ENCODE assay signal across 9 mouse cellular contexts in genomic region chr6:100502961-100503782, GRCm38 (mm10).
DNase-seq lines count a peak whose midpoint lies in the region; ATAC-seq and TF ChIP-seq lines count a peak whose summit lies in the region.
"Had no signal": no experiment of that assay in that cellular context is flagged by ENCODE, and none has a peak within 500 bp of the region (broad histone marks: within the 10 kb centered on the region; RNA-seq: fewer than 3 reads in every experiment).

No protein-coding gene starts in this region.

- no peaks in the 10 kb centered on the region for H3K9me3 ChIP-seq in heart, embryonic 10.5 days
- H3K9me3 ChIP-seq in limb, embryonic 11.5 days (ENCODE audit: control insufficient read depth, low read length): no peaks in the 10 kb centered on the region
- H3K9me3 ChIP-seq in stomach, embryonic 16.5 days (replicated peaks; ENCODE audit: control insufficient read depth, low read length): no peaks in the 10 kb centered on the region
- H3K9me3 ChIP-seq: liver, embryonic 15.5 days had no signal

- H3K4me2 ChIP-seq in limb, embryonic 11.5 days (ENCODE audit: low read depth, severe bottlenecking): no peak overlapping the region
- H3K4me2 ChIP-seq in stomach, embryonic 16.5 days (ENCODE audit: low read depth, low read length): no peak overlapping the region
- H3K4me2 ChIP-seq: liver, embryonic 15.5 days had no signal

- peak; percentile 48; the same call in 1 of the 2 replicates for ATAC-seq in limb, embryonic 11.5 days (ENCODE audit: insufficient number of reproducible peaks, low FRiP score, low TSS enrichment, low read depth)
- ATAC-seq in stomach, embryonic 16.5 days (ENCODE audit: insufficient read depth, low FRiP score): peak; percentile 63

- H3K9ac ChIP-seq in limb, embryonic 11.5 days (ENCODE audit: low read length): no peak overlapping the region
- no peak overlapping the region for H3K9ac ChIP-seq in stomach, embryonic 16.5 days (ENCODE audit: low read length)
- H3K9ac ChIP-seq: liver, embryonic 15.5 days had no signal

- no peak for TF ChIP-seq POLR2A in thymus, adult 2 months (IDR thresholded peaks at IDR 0.05; ENCODE audit: control insufficient read depth, extremely low read depth, insufficient read depth, low read length, poor library complexity)

- H3K27ac ChIP-seq in heart, embryonic 10.5 days: no peak overlapping the region
- 0 out of 2 replicates have a peak overlapping the region, but pooled peaks have one; percentile 23 for H3K27ac ChIP-seq in limb, embryonic 11.5 days (replicated peaks; ENCODE audit: low read depth, low read length)
- no peak overlapping the region for H3K27ac ChIP-seq in stomach, embryonic 16.5 days (ENCODE audit: low read length)
- H3K27ac ChIP-seq in thymus, adult 2 months (ENCODE audit: control insufficient read depth, insufficient read depth, low read length): no peak overlapping the region
- H3K27ac ChIP-seq: liver, embryonic 15.5 days had no signal

- TF ChIP-seq CTCF in thymus, adult 2 months (IDR thresholded peaks at IDR 0.05; ENCODE audit: borderline replicate concordance, control insufficient read depth, extremely low read depth, insufficient read depth, low read length, poor library complexity): no peak

- peak; percentile 97 for DNase-seq in heart, adult 11 months
- DNase-seq in heart, embryonic 10.5 days (ENCODE audit: low spot score): no peak
- peak; percentile 98 for DNase-seq in NIH3T3 (ENCODE audit: low read depth)
- peak; percentile 39 to 78 for DNase-seq in cerebellum, postnatal 4 days (ENCODE audit: low spot score in 2 of 2)
- peak; percentile 47 to 62 for DNase-seq in heart, adult 9 months (ENCODE audit: low spot score in 2 of 2)
- DNase-seq in limb, embryonic 11.5 days (ENCODE audit: low spot score): peak; percentile 67
- no peak for DNase-seq in thymus, adult 2 months

- no peaks in the 10 kb centered on the region for H3K36me3 ChIP-seq in heart, embryonic 10.5 days
- no peaks in the 10 kb centered on the region for H3K36me3 ChIP-seq in limb, embryonic 11.5 days (ENCODE audit: control insufficient read depth, insufficient read depth, low read length)
- no peaks in the 10 kb centered on the region for H3K36me3 ChIP-seq in stomach, embryonic 16.5 days (ENCODE audit: control insufficient read depth, insufficient read depth, low read length)
- no peaks in the 10 kb centered on the region for H3K36me3 ChIP-seq in thymus, adult 2 months (ENCODE audit: control insufficient read depth, insufficient read depth, low read length)
- H3K36me3 ChIP-seq: liver, embryonic 15.5 days had no signal

- no peak overlapping the region for H3K4me3 ChIP-seq in heart, embryonic 10.5 days
- H3K4me3 ChIP-seq in limb, embryonic 11.5 days (ENCODE audit: low read depth, low read length): no peak overlapping the region
- H3K4me3 ChIP-seq in stomach, embryonic 16.5 days (replicated peaks; ENCODE audit: low read length): no peak overlapping the region
- no peak overlapping the region for H3K4me3 ChIP-seq in thymus, adult 2 months (ENCODE audit: control insufficient read depth, insufficient read depth, low read length)
- H3K4me3 ChIP-seq: liver, embryonic 15.5 days had no signal

- H3K27me3 ChIP-seq in heart, embryonic 10.5 days (ENCODE audit: insufficient read depth, poor library complexity, severe bottlenecking): peaks cover 30% of the 10 kb centered on the region
- no peaks in the 10 kb centered on the region for H3K27me3 ChIP-seq in limb, embryonic 11.5 days (ENCODE audit: control insufficient read depth, insufficient read depth, low read length)
- H3K27me3 ChIP-seq in stomach, embryonic 16.5 days (ENCODE audit: control insufficient read depth, insufficient read depth, low read length): no peaks in the 10 kb centered on the region
- no peaks in the 10 kb centered on the region for H3K27me3 ChIP-seq in thymus, adult 2 months (ENCODE audit: control insufficient read depth, insufficient read depth, low read length)
- H3K27me3 ChIP-seq: liver, embryonic 15.5 days had no signal

- WGBS in heart, embryonic 10.5 days: 58% methylated on average over 14 of the region's 14 CpGs
- 33% methylated on average over 14 of the region's 14 CpGs for WGBS in limb, embryonic 11.5 days
- WGBS in stomach, embryonic 16.5 days: 51% methylated on average over 14 of the region's 14 CpGs
- 91% methylated on average over 14 of the region's 14 CpGs for WGBS in thymus, adult 2 months

- peaks cover 35% of the 10 kb centered on the region for H3K4me1 ChIP-seq in heart, embryonic 10.5 days
- H3K4me1 ChIP-seq in limb, embryonic 11.5 days (ENCODE audit: control insufficient read depth, insufficient read depth, low read length): peaks cover 10% of the 10 kb centered on the region
- H3K4me1 ChIP-seq in stomach, embryonic 16.5 days (ENCODE audit: control insufficient read depth, insufficient read depth, low read length): peaks cover 10% of the 10 kb centered on the region
- H3K4me1 ChIP-seq in thymus, adult 2 months (replicated peaks; ENCODE audit: control insufficient read depth, insufficient read depth, low read length): no peaks in the 10 kb centered on the region

Comparison
In these comparisons a context has a peak if more than half of its experiments do, and no peak if none do; other contexts are left out.
1. DNase-seq: peak in heart, adult 11 months (single experiment), NIH3T3 (single experiment), cerebellum, postnatal 4 days (2 of 2), heart, adult 9 months (2 of 2) and limb, embryonic 11.5 days (single experiment); none in heart, embryonic 10.5 days (single experiment) and thymus, adult 2 months (single experiment).